Comparison of ENCODE assay signal across 8 mouse cellular contexts in the genomic region with DNA sequence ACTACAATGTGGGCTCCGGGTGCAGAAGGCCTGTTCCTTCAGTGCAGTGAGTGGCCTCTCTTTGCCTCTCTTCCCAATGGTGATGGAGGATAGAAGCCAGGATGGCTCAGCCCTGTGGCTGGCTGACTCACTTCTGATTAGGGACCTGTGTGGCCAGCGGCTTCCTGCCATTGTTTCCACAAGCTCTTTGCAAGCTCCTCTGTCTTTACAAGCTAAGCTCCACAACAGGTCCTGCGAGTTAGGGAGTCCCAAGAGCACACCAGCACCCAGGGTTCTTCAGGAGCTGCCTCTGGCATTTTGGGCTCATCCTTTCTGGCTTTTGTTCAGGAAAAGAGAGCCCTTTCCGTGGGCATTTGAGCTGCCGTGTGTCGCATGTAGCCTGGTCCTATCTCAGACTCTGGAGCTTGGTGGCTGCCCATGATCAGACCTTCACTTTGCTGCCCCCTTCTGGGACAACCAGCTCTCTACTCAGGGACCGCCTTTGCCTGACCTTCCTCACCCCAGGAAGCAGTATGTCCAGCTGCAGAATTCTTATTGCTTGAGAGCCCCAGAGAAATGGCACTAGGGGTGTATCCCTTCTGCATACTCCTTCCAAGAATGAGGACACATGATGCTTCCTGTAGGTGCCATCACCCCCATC.
A peak's percentile ranks its signal among the peaks of the same experiment; 100 is the strongest.
DNase-seq lines count a peak whose midpoint lies in the region; ATAC-seq lines count a peak whose summit lies in the region.

No protein-coding gene starts in this region.

- peak; percentile 79 for ATAC-seq in megakaryocyte-erythroid progenitor cell, adult 5-6 weeks (replicated peaks; ENCODE audit: low FRiP score, low TSS enrichment, poor library complexity, severe bottlenecking)

- peak; percentile 82 for DNase-seq in adipocyte (ENCODE audit: low spot score)
- peak; percentile 86 to 90 for DNase-seq in cerebellum, postnatal 25 days
- peak; percentile 76 for DNase-seq in gastrocnemius, adult 8-10 months (ENCODE audit: low spot score in 2 of 2)
- peak; percentile 84 for DNase-seq in induced T-regulatory cell, adult 2 months (ENCODE audit: low read depth)
- peak; percentile 69 to 71 for DNase-seq in left cerebral cortex, postnatal 25 days (ENCODE audit: low spot score in 2 of 2)
- peak; percentile 48 for DNase-seq in right cerebral cortex, postnatal 36 days (ENCODE audit: low spot score in 2 of 2)
- peak; percentile 74 to 82 for DNase-seq in urinary bladder, postnatal 36 days (ENCODE audit: low spot score in 2 of 2)

- intact Hi-C loops in left cerebral cortex, postnatal 25 days (cut with DNase I) = loop anchor here (2.0 kb wide), 3 partner anchors 77 to 177 kb away; a partner anchor contains a TSS

Comparison
In these comparisons a context has a peak if more than half of its experiments do, and no peak if none do; other contexts are left out.
1. Peak in every context shown above with its lines: DNase-seq and ATAC-seq.